Mouse (Mus musculus) thymus, adult 2 months (tissue): ENCODE measurements around the gene Slc25a14. TPM values are rescaled to one million over a fixed set of nuclear protein-coding genes. Genes with fewer than 3 reads are reported as not detected.

Experiments
- DNase-seq: peaks from one replicate; pipeline ENCODE4 v3.0.0; 2021
- H3K27ac ChIP-seq: fragments of 200-500 bp; 2 replicates; pipeline ENCODE4 v1.5.1; 2012; ENCODE audit warnings: low read length, control low read depth; ENCODE audit not compliant: control insufficient read depth, insufficient read depth
- H3K27me3 ChIP-seq: fragments of 200-500 bp; 2 replicates; pipeline ENCODE4 v1.6.1; 2012; ENCODE audit warnings: mild to moderate bottlenecking, low read length, moderate library complexity, mixed read lengths; ENCODE audit not compliant: control insufficient read depth, insufficient read depth
- H3K36me3 ChIP-seq: fragments of 200-500 bp; 2 replicates; pipeline ENCODE4 v1.6.1; 2012; ENCODE audit warnings: mild to moderate bottlenecking, low read length, moderate library complexity; ENCODE audit not compliant: control insufficient read depth, insufficient read depth
- H3K4me1 ChIP-seq: fragments of 200-500 bp; replicated peaks from 2 replicates; pipeline ENCODE4 v1.6.1; 2012; ENCODE audit warnings: low read length; ENCODE audit not compliant: control insufficient read depth, insufficient read depth
- H3K4me3 ChIP-seq: fragments of 200-500 bp; 2 replicates; pipeline ENCODE4 v1.5.1; 2012; ENCODE audit warnings: mild to moderate bottlenecking, low read length, control low read depth, moderate library complexity; ENCODE audit not compliant: control insufficient read depth, insufficient read depth
- CTCF ChIP-seq: fragments of 200-500 bp; IDR thresholded peaks from 2 replicates; pipeline ENCODE4 v1.5.1; 2012; ENCODE audit warnings: mild to moderate bottlenecking, control low read depth, low read length, moderate library complexity, borderline replicate concordance; ENCODE audit not compliant: control insufficient read depth, poor library complexity, insufficient read depth; ENCODE audit errors: extremely low read depth
- POLR2A ChIP-seq: fragments of 200-500 bp; IDR thresholded peaks from 2 replicates; pipeline ENCODE4 v1.6.1; 2012; ENCODE audit warnings: mild to moderate bottlenecking, low read length, control low read depth, moderate library complexity; ENCODE audit not compliant: control insufficient read depth, poor library complexity, insufficient read depth; ENCODE audit errors: extremely low read depth
- WGBS: fragments of 180-500 bp; shearing (Covaris S2); methylation state at CpG from one replicate; pipeline ENCODE4 v1.1.7; 2018; 5-methylcytosine and 5-hydroxymethylcytosine counted together
- polyA plus RNA-seq: library from polyadenylated mRNA; depleted of rRNA; stranded (reverse); fragments of >200 nt; gene quantifications from 2 replicates; pipeline ENCODE4 v1.2.3, GENCODE M21; 2012

The Slc25a14 gene
- polyA plus RNA-seq, 1 experiment: 4.8 TPM

- Histone ChIP-seq H3K27ac (no peak overlapping the region), H3K4me1 (no peaks in the 10 kb centered on the region), H3K27me3 (no peaks in the 10 kb centered on the region), H3K4me3 (no peak overlapping the region), H3K36me3 (no peaks in the 10 kb centered on the region)
- 10% methylated on average over 3 of the region's 3 CpGs for WGBS
- no peak for DNase-seq
- TF ChIP-seq POLR2A: no peak
- no peak for TF ChIP-seq CTCF
Measured at GRCm38 (mm10) chrX:48671714-48672113, 48.5 kb downstream of the Slc25a14 start.

- no peak within 1 kb of the TSS for H3K27ac ChIP-seq
- no peak for DNase-seq
- H3K4me1 ChIP-seq: no peaks in the 10 kb centered on the region
- WGBS: 38% methylated on average over 4 of the region's 4 CpGs
- no peaks in the 10 kb centered on the region for H3K27me3 ChIP-seq
- H3K36me3 ChIP-seq: no peaks in the 10 kb centered on the region
- TF ChIP-seq CTCF: no peak
- no peak within 1 kb of the TSS for H3K4me3 ChIP-seq
Measured at GRCm38 (mm10) chrX:48674171-48674570, 51.0 kb downstream of the Slc25a14 start, which contains the start of gene Gpr119. TSS of gene Gpr119 (minus strand) at chrX:48674478.

- Histone ChIP-seq H3K4me1 (no peaks in the 10 kb centered on the region), H3K27ac (no peak overlapping the region), H3K27me3 (no peaks in the 10 kb centered on the region), H3K4me3 (no peak overlapping the region), H3K36me3 (no peaks in the 10 kb centered on the region)
- TF ChIP-seq CTCF: no peak
- no peak for TF ChIP-seq POLR2A
- WGBS: 14% methylated on average over 3 of the region's 3 CpGs
- peak; percentile 35 for DNase-seq
Measured at GRCm38 (mm10) chrX:48683451-48683850, 60.2 kb downstream of the Slc25a14 start.

- no peak for DNase-seq
- WGBS: 89% methylated on average over 5 of the region's 5 CpGs
- no peak for TF ChIP-seq CTCF
- TF ChIP-seq POLR2A: no peak
- Histone ChIP-seq H3K27ac (no peak overlapping the region), H3K4me3 (no peak overlapping the region), H3K36me3 (no peaks in the 10 kb centered on the region), H3K27me3 (no peaks in the 10 kb centered on the region), H3K4me1 (no peaks in the 10 kb centered on the region)
Measured at GRCm38 (mm10) chrX:48683857-48684256, 60.6 kb downstream of the Slc25a14 start.

GRCm38 (mm10) chrX:48694460-48694859 lies 71.2 kb downstream of the Slc25a14 start:
- H3K4me3 ChIP-seq: 0 out of 2 replicates have a peak overlapping the region, but pooled peaks have one; percentile 17
- WGBS: 20% methylated on average over 6 of the region's 6 CpGs
- DNase-seq: no peak
- H3K27me3 ChIP-seq: no peaks in the 10 kb centered on the region
- peaks cover 5% of the 10 kb centered on the region for H3K4me1 ChIP-seq
- no peak overlapping the region for H3K27ac ChIP-seq
- TF ChIP-seq POLR2A (no peak), CTCF (no peak)
- no peaks in the 10 kb centered on the region for H3K36me3 ChIP-seq

- no peak within 1 kb of the TSS for H3K27ac ChIP-seq
- WGBS: under 1% methylated on average over 40 of the region's 42 CpGs
Measured at GRCm38 (mm10) chrX:48694864-48695371, 71.7 kb downstream of the Slc25a14 start, which contains the start of gene Rbmx2. TSS of gene Rbmx2 (plus strand) at chrX:48695004.

GRCm38 (mm10) chrX:48709701-48710100 lies 86.5 kb downstream of the Slc25a14 start:
- H3K4me1 ChIP-seq: peaks cover 2% of the 10 kb centered on the region; the same call in 1 of the 2 replicates
- no peak overlapping the region for H3K27ac ChIP-seq
- 98% methylated on average over 10 of the region's 10 CpGs for WGBS

More at GRCm38 (mm10) chrX:48694864-48695371, 71.7 kb downstream of the Slc25a14 start, which contains the start of gene Rbmx2:
- H3K27me3 ChIP-seq: no peaks in the 10 kb centered on the region
- TF ChIP-seq POLR2A (0 out of 2 replicates have a peak, but pooled peaks have one; percentile 23), CTCF (peak; percentile 32; the same call in 1 of the 2 replicates)
- peaks cover 5% of the 10 kb centered on the region for H3K4me1 ChIP-seq
- no peaks in the 10 kb centered on the region for H3K36me3 ChIP-seq
- H3K4me3 ChIP-seq: peak within 1 kb of the TSS; percentile 93
- peak; percentile 86 for DNase-seq

More at GRCm38 (mm10) chrX:48709701-48710100, 86.5 kb downstream of the Slc25a14 start:
- no peak overlapping the region for H3K4me3 ChIP-seq
- no peaks in the 10 kb centered on the region for H3K36me3 ChIP-seq
- H3K27me3 ChIP-seq: no peaks in the 10 kb centered on the region
- no peak for TF ChIP-seq CTCF
- TF ChIP-seq POLR2A: no peak
- DNase-seq: no peak
